Mouse (Mus musculus): ENCODE results near the gene Socs3.
A peak's percentile ranks its signal among the peaks of the same experiment; 100 is the strongest.

The Socs3 gene

DNA sequence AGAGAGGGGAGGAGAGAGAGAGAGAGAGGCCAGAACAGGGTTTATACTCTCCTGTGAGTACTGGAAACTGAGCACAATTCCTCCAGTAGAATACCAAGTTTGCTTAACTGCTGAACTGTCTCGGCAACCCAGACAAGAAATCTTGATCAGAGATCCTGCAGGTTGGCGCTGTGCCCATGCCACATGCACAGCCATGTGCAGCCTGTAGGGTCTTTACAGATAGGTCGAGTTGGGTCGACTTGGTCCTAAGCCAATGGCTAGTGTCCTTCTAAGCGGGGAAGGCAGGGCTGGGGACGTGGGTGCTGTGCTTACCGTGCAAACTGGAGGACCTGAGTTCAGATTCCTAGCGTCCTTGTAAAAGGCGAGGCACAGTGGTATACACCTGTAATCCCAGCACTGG is 15.0 kb downstream of the Socs3 start:
- DNase-seq (ENCODE audit: low spot score in 2 of 2): no peak

DNA sequence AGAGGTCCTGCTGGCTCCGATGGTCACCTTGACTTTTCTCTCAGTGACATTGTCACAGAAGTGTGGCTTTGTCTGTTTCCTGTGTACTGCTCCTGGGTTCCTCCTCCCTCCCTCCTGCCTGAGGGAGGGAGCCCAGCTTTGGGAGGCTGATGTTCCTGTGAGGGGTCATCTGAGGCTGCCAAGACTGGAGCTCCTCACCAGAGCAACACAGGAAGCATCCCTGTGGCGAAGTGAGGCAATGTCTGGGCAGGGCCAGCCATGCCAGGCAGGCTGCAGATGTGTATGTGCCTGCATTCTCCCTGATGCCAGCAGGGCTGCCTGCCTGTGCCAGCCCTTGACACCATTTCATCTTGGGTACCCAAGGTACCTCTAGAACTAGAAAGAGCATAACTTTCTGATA is 15.8 kb downstream of the Socs3 start:
- no peak for DNase-seq (ENCODE audit: low spot score in 2 of 2)

DNA sequence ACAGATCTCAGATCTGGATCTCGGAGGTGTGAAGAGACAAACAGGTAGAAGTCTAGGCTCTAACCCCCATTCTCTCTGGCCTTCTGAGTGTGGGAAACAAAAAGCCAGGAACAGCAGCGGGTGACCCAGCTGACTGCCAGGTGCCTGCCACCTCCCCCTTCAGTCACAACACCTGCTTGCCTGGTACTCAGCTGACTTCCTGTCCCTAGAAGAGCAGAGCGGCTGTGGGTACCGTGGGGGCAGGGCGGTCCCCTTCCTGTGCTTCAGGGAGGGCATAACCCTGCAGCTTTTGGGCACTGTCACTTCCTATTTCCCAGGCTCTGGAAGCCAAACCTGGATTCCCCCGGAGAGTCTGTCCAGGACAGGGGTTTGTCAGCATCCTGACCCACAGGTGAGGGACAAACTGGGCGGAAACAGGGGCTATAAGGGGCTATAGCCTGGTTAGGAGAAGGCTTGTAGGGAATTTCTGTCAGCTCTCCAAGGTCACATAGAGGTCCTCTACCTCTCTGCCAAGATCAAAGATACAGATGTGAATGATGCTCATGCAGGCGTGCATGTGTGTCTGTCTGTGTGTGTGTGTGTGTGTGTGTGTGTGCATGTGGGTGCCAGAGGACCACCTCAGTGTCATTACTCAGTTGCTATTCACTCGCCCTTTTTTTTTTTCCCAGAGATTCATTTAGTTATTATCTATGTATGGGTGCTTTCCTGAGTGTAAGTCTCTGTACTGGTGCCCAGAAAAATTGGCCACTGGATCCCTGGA is 17.5 kb downstream of the Socs3 start:
- DNase-seq (ENCODE audit: low spot score in 2 of 2): no peak

DNA sequence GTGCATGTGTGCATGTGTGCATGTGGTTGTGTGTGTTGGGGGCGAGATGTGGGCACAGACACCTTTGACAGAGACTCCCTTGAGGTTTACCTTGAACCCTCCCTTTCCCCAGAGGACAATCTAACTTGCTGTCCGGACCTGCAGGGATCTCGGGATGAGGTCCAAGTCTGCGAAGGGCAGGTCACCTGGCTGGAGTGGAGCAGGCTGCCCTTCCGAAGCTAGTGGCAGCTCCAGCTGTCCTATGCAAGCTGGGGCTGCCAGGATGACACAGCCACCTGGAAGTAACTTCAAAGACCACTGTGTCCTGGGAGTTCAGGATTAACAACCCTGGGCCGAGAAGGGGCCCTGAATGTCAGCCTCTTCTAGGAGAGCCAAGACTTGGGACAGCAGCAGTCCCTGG is 18.5 kb downstream of the Socs3 start:
- DNase-seq (ENCODE audit: low spot score in 2 of 2): no peak

DNA sequence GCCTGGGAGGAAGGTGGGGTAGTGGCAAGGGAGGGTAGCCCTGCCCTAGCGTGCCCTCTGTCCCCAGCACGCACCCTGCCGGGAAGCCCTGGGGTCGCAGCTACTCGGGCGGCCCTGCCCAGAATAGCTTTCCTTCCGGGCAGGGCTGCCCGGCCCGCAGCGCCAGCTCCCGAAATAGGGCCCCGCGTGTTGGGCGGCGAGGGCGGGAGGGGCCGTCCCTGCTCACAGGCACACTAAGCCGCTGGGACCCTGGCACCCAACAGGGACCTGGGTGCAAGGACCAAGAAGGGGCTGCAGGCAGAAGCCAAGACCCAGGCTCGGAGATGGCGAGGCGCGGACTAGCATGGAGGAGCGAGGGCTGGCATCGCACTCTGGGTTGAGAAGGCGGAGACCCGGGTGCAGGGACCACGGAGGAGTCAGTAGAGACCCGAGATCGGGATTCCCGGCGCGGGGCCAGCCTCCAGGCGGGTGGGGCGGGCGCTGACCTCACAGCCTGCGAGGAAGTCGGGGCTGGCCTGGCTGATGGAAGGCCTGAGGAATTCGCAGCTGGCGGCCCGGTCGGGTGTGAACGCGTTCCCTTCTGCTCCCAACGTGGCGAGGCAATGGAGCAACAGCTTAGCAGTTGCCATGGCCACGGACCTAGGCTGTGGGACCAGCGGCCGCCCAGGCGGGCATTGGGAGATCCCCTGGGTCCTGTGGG is 20.3 kb downstream of the Socs3 start:
- DNase-seq (ENCODE audit: low spot score in 2 of 2): no peak

DNA sequence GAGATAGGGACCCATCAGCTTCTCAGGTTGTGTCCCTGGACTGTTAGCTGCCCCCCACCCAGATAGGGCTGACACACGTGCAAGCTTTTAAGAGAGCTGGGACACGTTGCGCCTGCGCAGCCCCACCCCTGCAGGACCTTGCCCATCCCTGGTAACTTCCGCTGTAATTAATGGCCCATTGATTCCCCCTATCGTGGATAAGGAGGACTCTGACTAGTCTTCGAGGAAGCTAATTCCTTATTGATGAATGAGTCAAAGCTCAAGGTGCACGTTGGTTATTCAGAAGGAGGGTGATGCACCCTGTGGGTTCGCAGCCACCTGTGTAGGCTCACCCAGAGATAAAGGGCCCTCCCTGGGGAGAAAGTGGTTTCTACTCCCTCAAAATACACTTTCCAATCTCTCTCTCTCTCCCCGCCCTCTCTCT is 22.8 kb downstream of the Socs3 start:
- DNase-seq (ENCODE audit: low spot score in 2 of 2): no peak

DNA sequence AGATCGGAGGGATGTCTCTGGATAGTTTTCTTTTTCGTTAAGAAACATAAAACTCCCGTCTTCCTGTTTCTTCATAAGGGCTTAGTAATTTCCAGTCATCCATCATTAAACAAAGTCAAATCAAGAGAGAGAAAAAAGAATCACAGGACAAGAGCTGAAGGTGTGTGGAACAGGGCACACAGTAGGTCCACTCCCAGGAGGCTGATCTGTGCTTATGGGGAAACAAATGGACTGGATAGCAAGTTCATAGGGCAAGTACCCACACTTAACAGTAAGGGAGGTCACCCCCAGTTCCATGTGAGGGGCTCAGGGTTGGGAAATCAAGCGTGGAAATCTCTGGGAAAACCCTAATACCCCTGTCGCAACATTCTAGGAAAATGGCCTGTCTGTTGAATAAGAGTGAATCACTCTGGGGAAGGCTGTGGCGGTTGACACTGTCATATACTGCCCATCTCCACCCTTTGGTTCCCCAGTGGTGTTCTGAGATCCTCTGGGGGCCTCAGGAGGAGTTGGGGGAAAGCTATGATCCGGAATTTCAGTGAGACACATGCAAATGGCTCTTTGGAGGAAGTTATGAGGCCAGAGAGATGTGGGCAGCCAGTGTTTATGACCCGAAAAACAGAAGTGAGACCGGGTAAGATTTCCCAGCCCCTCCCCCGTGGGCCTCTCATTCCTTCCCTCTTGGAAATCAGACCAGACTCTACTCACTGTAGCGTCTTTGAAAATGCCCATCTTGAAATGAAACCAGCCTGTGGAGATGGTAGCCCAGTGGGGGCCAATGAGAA is 23.5 kb downstream of the Socs3 start:
- DNase-seq (ENCODE audit: low spot score in 2 of 2): no peak

DNA sequence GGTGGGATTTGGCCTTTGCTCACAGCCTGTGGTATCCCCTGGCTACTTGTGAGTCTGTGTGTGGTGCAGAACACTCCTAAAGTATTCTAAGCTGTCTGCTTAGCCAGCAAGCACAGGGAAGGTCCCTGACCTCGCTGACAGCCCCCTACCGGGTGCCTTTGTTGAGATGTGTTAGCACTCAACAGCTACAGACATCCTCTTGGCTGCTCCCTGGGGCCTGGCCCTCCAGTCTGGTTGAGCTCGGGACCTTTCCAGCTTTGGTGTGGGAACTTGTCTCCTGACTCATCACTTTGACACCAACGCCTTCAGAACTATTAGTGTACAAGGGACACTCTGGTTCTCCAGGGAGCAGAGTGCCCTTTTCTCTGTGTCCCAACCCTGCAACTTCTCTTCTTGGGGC is 28.0 kb downstream of the Socs3 start:
- no peak for DNase-seq (ENCODE audit: low spot score in 2 of 2)

DNA sequence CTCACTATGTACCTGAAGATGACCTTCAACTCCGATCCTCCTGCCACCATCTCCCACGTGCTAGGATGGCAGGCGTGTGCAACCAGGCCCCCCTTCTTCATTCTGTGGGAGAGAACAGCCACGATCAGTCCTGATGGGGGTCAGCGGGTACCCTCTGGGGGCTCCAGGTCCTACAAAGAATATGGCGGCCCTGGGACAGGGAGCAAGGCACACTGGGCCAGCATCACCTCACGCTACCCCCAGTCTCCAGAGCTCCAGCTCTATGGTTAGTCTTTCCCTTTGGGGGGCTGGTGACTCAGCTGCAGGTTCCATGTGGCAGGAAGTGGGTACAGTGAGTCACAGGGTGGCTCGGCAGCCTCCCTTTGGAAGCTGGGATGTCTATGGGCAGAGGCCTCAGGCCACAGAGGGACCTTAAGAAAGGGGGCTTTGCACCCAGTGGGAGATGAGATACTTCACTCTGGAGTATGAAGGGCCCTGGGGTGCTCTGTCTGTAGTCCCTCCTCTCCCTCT is 28.5 kb downstream of the Socs3 start:
- no peak for DNase-seq (ENCODE audit: low spot score in 2 of 2)

DNA sequence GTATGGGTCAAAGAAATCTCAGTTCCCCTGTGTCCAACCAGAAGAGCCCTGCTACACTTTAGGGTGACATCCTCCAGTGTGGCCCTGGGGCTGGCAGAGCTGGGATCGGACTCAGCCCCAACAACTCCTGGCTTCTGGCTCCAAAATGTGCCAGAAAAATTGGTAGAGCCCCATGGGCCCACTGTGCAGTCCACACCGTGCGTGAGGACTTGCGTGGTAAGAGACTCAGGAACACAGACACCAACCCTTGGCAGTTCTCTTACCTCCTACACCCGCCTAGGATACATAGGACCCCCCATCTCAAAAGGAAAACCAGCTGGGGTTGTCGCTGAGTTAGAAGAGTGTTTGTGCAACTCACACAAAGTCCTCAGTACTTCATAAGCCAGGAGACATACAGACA is 29.0 kb downstream of the Socs3 start:
- no peak for DNase-seq (ENCODE audit: low spot score in 2 of 2)

DNA sequence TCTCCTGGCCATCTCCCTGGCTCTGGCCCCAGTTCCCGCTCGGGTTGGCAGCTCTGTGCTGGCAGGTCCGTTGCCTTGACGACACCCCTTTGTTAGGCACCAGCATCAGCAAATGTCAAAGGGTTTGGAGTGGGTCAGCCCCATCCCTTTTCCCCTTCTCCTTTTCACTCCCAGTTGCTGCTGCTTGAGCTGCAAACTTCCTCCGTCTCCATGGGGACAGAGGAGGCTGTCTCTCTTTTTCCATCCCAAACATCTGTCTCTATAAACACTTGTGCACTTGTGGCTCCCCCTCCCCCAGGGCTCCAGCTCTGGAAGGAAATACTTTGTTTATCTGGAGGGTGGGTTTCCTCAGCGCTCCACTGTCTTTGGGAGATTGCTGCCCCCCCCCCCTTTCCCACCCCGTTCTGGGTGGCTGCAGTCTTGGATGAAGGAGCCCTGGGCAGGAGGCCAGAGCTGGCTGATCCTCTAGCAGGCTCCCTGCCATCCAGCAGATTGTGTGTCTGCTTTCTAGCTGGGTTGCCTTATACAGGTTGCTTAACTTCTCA is 30.0 kb downstream of the Socs3 start:
- peak; percentile 54 to 66 for DNase-seq (ENCODE audit: low spot score in 2 of 2)

DNA sequence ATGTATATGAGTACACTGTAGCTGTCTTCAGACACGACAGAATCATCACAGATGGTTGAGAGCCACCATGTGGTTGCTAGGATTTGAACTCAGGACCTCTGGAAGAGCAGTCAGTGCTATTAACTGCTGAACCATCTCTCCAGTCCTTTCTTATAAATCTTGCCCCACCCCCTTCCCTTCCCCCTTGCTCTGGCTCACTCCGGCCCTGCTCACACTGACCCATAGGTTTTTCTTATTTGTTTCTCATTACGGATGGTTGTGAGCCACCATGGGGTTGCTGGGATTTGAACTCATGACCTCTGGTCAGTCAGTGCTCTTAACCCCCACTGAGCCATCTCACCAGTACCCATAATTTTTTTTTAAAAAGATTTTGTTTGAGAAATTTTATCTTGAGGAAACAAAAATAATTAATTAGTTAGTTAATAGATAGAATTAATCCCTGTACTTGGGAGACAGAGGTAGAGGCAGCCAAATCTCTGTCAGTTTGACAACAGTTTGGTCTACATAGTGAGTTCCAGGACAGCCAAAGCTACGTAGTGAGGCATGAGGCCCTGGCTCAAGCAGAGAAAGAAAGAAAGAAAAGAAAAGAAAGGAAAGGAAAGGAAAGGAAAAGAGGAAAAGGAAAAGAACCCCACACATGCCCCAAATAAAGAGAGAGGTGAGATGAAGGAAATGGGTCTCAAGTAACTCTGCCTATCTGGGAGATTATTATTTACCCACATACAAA is 30.7 kb downstream of the Socs3 start:
- DNase-seq (ENCODE audit: low spot score in 2 of 2): no peak

DNA sequence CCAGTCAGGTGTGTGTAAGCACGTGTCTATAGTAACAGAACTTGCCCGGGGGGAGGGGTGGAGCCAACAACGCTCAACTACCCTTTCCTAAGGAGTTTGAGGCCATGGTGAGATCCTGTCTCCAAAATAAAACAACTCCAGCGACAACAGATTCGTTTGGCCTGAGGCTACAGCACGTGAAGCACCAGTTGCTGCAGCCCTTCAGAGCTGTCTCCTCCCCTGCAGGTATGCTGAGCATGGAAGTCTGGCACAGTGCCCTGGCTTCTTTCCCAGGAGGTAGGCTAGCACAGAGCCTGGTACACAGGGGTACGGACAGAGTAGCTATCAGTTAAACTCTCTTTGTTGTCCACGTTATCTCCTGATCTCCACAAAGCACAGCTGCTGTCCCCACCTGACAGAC is 33.6 kb downstream of the Socs3 start:
- DNase-seq (ENCODE audit: low spot score in 2 of 2): no peak

DNA sequence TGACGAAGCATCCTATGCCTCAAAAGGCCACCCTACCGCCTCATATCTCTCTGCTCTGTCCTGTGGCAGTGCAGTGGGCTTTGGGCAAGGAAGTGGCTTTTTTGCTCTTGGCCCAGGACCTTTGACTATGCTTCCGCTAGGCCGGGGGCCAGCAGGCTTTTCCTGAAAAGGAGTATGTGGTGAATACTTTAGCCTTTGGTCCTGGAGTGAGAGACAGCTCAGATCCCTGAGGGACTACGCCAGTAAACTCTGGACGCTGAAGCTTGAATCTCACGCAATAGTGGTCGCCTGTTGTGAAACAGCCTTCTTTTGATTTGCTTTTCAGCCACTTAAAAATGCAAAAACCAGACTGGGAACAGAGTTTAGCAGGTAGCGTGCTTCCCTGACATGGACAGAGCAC is 34.2 kb downstream of the Socs3 start:
- DNase-seq (ENCODE audit: low spot score in 2 of 2): no peak

DNA sequence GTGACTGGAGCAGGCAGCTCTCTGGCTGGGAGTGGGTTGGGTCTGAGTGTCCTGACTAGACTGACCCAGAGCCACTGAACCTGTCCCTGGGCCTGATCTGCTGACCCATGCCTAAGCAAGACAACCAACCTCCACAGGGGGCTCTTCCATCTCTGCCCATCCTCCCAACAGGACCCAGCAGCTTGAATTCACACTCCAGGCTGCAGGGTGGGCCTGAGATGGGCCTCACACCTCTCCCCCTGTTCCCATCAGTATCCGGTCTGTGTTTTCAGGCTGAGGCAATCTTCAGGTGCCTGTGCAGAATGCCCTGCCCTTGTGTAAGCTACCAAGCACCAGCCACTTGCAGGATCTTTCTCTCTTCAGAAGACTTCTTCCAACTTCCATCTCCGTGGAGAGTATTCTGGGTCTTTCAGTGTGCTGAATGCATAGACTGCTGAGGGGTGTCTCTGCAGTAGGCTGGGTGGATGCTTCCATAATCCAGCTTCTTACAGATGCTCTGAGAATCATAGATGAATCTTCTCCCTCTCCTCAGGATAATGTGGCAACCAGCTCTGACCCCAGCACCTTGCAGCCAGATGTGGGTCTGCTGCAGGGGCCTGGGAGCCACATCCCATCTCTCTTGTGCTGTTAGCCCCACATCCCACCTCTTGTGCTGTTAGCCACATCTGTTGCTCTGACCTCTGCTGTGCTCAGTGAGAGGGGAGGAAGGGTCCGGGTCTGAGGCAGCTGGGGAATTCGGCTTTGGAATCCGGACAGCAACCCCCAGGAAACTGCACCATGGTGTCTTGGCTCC is 35.1 kb downstream of the Socs3 start:
- no peak for DNase-seq (ENCODE audit: low spot score in 2 of 2)

DNA sequence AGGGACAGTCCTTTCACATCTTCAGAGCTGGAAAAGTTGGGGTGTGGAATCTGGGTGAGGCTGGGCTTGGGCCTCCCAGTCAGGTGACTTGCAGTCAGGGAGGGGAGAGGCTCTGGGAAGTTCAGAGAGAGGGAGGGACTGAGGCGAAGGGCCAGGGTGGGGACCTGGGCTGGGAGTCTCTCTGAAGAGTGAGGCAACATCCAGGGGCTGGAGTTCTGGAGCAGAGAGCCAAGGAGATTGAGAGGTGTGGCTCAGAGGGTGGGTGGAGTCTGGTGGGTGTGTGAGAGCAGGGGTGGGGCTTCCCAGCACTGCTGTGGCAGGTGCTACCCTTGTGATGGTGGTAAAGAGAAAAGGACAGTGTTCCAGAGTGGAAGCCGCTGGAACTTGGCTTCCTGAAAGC is 35.7 kb downstream of the Socs3 start:
- DNase-seq (ENCODE audit: low spot score in 2 of 2): no peak

DNA sequence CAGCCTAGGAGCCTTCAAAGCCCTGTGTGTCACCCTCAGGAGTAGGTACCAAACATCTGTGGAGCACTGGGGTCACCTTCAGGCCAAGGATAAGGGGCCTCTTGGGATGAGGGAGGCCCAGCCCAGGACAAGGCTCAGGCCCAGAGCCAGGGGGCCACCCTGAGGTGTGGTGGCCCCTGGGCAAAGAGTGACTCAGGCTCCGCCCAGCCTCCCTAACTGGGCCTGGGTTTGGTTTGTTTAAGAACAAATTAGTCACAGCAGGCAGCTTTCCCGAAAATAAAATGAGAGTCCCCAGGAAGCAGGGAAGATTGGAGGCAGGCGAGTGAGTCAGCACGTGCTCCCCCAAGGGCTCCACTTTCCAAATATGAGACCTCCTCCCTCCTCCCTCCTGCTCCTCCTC is 37.7 kb downstream of the Socs3 start:
- peak; percentile 71 to 80 for DNase-seq (ENCODE audit: low spot score in 2 of 2)

DNA sequence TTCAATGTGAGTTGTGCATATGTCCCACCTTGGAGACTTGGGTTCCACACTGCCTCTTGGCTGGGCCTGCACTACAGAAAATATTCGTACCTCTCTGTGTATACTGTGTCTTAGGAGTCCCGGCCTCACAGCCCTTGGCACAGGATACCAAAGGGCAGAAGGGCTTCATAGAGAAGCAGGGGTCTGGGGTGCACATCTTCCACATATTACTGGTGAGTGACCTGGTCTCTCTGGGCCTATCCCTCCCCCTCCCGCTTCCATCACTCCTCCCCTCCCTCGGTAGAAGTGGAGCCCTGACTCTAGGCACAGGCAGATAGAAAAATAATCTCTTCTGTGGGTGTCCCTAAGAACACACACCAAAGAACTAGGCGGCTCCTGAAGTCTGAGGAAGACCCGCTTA is 38.3 kb downstream of the Socs3 start:
- DNase-seq (ENCODE audit: low spot score in 2 of 2): no peak

DNA sequence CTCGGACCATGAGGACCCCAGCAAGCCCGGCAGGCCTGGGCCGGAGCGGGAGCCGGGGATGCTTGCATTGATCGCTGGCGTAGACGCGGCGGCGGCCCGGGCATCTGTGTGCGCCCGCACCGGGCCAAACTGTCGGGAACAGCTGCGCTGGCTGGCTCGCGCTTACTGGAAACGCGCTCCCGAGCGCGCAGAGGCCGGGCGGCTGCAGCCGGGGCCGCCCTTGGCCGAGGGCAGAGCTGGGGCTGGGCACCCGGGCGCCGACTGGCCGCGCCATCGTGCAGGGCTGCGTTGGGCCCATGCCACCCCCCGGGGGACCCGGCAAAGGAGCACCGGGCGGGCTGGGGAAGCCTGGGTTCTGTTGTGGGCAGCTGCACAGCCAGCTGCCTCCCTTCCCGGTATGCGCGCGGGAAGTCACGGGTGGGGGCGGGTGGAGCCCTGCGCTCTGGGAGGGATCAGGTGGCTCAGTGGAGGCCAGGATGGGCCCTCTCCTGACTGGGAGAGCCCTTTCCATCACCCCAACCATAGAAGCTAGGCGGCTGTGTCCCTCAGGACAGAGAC is 39.0 kb downstream of the Socs3 start:
- peak in 1 of 2 experiments; percentile 20 for DNase-seq (ENCODE audit: low spot score in 2 of 2)

DNA sequence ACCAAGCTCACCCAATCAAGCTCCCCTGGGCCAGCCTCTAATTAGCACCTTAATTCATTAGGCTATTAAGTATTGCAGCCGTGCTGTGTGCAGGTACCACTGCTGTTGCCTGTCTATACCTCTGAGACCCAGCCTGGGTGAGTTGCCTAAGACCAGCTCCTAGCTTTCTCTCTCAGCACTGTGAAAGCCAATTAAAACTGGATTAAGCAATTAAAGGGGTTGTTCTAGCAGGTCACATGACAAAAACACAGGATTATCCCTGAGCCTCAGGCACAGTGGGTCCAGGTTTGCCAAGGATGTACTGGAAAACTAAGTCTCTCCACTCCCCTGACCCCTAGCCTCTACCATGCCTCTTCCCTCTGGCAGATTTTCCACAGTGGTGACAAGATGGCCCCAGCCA is 44.3 kb downstream of the Socs3 start:
- no peak for DNase-seq (ENCODE audit: low spot score in 2 of 2)

Data from right cerebral cortex, postnatal 36 days (tissue).